Mouse (Mus musculus) liver, adult 2 months (tissue): Measurements from ENCODE around the gene Lepr. TPM values are rescaled to one million over a fixed set of nuclear protein-coding genes. Genes with fewer than 3 reads are reported as not detected.
"Not testable (repeated sequence)": the region's sequence is repeated elsewhere in the genome, so short reads cannot be mapped to it uniquely, and the experiment has no call there.

Experiments
- DNase-seq: peaks from one replicate; pipeline ENCODE4 v3.0.0-alpha.2; 2011; ENCODE audit warnings: low read depth, low spot score; ENCODE audit errors: extremely low read depth
- H3K27ac ChIP-seq: fragments of 200-500 bp; replicated peaks from 2 replicates; pipeline ENCODE4 v1.5.1; 2012; ENCODE audit warnings: low read depth, mild to moderate bottlenecking, control low read depth, inconsistent platforms, low read length; ENCODE audit not compliant: insufficient read depth
- H3K27me3 ChIP-seq: fragments of 200-500 bp; 2 replicates; pipeline ENCODE4 v1.6.1; 2012; ENCODE audit warnings: mild to moderate bottlenecking, moderate library complexity, low read length, inconsistent platforms; ENCODE audit not compliant: control insufficient read depth, insufficient read depth
- H3K36me3 ChIP-seq: fragments of 200-500 bp; 2 replicates; pipeline ENCODE4 v1.6.1; 2012; ENCODE audit warnings: low read length, inconsistent platforms; ENCODE audit not compliant: control insufficient read depth, insufficient read depth
- H3K4me1 ChIP-seq: fragments of 200-500 bp; 2 replicates; pipeline ENCODE4 v1.6.1; 2011; ENCODE audit warnings: low read length; ENCODE audit not compliant: control insufficient read depth, insufficient read depth
- H3K4me3 ChIP-seq: fragments of 200-500 bp; 2 replicates; pipeline ENCODE4 v1.5.1; 2011; ENCODE audit warnings: low read depth, mild to moderate bottlenecking, control low read depth, low read length, moderate library complexity; ENCODE audit not compliant: insufficient read depth
- H3K79me2 ChIP-seq: fragments of 200-500 bp; 2 replicates; pipeline ENCODE4 v1.6.1; 2012; ENCODE audit warnings: inconsistent platforms, mild to moderate bottlenecking, low read length, moderate library complexity; ENCODE audit not compliant: control insufficient read depth, insufficient read depth
- H3K9ac ChIP-seq: fragments of 200-500 bp; 2 replicates; pipeline ENCODE4 v1.6.1; 2012; ENCODE audit warnings: low read depth, mild to moderate bottlenecking, control low read depth, inconsistent platforms, low read length
- CTCF ChIP-seq: fragments of 200-500 bp; IDR thresholded peaks from 2 replicates; pipeline ENCODE4 v1.5.1; 2011; ENCODE audit warnings: low read depth, low read length, control low read depth
- POLR2A ChIP-seq: fragments of 200-500 bp; IDR thresholded peaks from 2 replicates; pipeline ENCODE4 v1.6.1; 2011; ENCODE audit warnings: low read length, control low read depth; ENCODE audit not compliant: insufficient read depth; ENCODE audit errors: extremely low read depth
- WGBS: fragments of 180-500 bp; shearing (Covaris S2); methylation state at CpG from one replicate; pipeline ENCODE4 v1.1.7; 2018; 5-methylcytosine and 5-hydroxymethylcytosine counted together
- polyA plus RNA-seq: library from polyadenylated mRNA; depleted of rRNA; stranded (reverse); fragments of >200 nt; gene quantifications from 2 replicates; pipeline ENCODE4 v1.2.3, GENCODE M21; 2012
- total RNA-seq: library from RNA; depleted of rRNA; stranded (reverse); fragments of >200 nt; gene quantifications from 2 replicates; pipeline ENCODE4 v1.2.3, GENCODE M21; 2014

Gene Lepr
- total and polyA plus RNA-seq, 2 experiments = 0.89 to 17.1 TPM

DNA sequence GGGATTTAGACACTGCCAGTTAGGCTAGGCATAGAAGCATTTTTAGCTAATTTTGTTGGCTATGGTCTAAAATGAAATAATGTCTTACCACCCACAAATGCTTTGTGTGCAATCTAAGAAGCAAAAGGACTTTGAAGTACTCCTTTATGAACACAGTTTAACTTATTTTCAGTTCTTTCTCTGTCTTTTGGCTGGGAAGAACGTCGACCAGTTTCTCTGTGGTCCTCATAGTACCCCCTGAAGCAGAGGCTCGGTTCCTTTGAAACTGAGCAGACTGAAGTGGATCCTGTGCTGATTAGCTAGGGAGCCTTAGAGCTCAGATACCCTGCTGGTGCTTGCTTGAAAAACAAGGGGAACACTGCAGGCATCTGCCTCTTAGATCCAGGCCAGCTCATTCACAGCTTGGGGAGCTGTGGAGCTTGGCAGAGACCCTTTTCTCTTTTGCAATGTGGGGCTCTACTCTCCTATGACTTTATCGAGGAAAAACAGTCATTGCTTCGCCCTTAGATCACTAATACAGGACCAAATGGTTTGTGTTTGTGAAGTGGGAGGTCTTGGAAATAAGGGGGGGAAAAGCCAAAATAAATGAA lies 1.9 kb downstream of the Lepr start:
- 38% methylated on average over 5 of the region's 5 CpGs for WGBS
- Histone ChIP-seq H3K4me1 (peaks cover 2% of the 10 kb centered on the region; the same call in 1 of the 2 replicates), H3K4me3 (no peak overlapping the region), H3K79me2 (no peaks in the 10 kb centered on the region), H3K27me3 (no peaks in the 10 kb centered on the region), H3K9ac (no peak overlapping the region), H3K36me3 (no peaks in the 10 kb centered on the region), H3K27ac (no peak overlapping the region)
- no peak for DNase-seq
- TF ChIP-seq POLR2A = no peak
- no peak for TF ChIP-seq CTCF

DNA sequence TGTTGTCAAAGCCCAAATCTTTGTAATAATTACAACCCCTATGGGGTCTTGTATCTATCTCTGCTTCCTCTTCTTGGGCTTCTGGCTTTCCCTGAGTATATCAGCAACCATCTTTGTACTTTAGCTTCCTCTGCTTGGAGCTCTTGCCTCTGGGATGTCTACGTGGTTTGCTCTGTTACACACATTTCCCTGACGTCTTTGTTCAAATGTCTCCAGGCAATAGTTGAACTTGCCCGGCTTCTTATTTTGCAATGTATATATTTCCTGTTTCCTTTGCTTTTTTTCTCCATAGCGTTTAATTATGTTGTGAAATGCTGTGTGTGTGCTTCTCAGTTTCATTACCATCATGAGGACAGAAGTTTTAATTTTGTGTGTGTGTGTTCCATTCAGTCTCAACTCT lies 4.5 kb downstream of the Lepr start:
- DNase-seq = peak; percentile 19
- TF ChIP-seq CTCF (no peak), POLR2A (no peak)
- H3K9ac ChIP-seq = no peak overlapping the region

DNA sequence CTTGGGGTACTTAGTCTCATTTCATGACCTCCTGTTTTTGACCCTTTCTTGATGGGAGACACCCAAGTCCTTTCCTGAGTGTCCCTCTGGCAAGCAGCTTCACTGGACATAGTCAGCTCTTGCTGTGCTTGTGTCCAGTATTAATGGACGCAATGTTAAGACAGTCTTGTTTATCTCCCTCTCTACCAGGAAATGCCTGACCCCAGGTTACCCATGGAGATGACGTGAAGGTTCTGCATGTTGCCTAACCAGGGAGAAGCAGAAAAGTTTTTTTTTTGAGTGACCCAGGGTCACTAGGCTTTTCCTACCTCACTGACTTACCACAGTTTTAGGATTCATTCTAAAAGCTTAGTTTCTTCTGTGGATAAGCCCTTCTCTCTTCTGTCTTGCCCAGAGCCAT lies 24.8 kb downstream of the Lepr start:
- Histone ChIP-seq H3K79me2 (no peaks in the 10 kb centered on the region), H3K4me1 (peaks cover 18% of the 10 kb centered on the region), H3K27ac (peak overlapping the region; percentile 95), H3K36me3 (0 out of 2 replicates have a peak, but pooled peaks cover 1% of the 10 kb centered on the region), H3K4me3 (no peak overlapping the region), H3K27me3 (no peaks in the 10 kb centered on the region), H3K9ac (no peak overlapping the region; the same call in 1 of the 2 replicates)
- 9% methylated on average over 2 of the region's 2 CpGs for WGBS
- DNase-seq = peak; percentile 80
- TF ChIP-seq POLR2A = no peak
- TF ChIP-seq CTCF = no peak

More for the DNA sequence above, 4.5 kb downstream of the Lepr start:
- no peaks in the 10 kb centered on the region for H3K4me1 ChIP-seq
- H3K27me3 ChIP-seq = no peaks in the 10 kb centered on the region
- H3K4me3 ChIP-seq = no peak overlapping the region
- no peak overlapping the region for H3K27ac ChIP-seq
- H3K79me2 ChIP-seq = no peaks in the 10 kb centered on the region
- 79% methylated on average over 4 of the region's 4 CpGs for WGBS
- H3K36me3 ChIP-seq = no peaks in the 10 kb centered on the region

DNA sequence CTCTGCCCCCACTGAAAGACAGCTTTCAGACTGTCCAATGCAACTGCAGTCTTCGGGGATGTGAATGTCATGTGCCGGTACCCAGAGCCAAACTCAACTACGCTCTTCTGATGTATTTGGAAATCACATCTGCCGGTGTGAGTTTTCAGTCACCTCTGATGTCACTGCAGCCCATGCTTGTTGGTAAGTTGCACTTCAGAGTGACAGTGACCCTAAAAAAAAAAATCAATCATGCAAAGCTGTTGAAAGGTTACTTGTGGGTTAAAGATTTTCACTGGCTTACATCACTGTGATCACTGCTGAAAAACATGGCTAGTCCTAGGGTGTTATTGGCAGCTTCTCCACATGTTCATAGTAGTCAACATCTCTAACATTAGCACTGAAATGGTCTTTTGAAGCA lies 28.3 kb downstream of the Lepr start:
- no peak overlapping the region; the same call in 1 of the 2 replicates for H3K27ac ChIP-seq
- peaks cover 18% of the 10 kb centered on the region for H3K4me1 ChIP-seq
- no peak for TF ChIP-seq CTCF
- TF ChIP-seq POLR2A = no peak
- H3K9ac ChIP-seq = no peak overlapping the region
- H3K27me3 ChIP-seq = no peaks in the 10 kb centered on the region
- H3K36me3 ChIP-seq = peaks cover 3% of the 10 kb centered on the region; the same call in 1 of the 2 replicates
- DNase-seq = peak; percentile 72
- WGBS = 28% methylated on average over 4 of the region's 4 CpGs
- no peak overlapping the region for H3K4me3 ChIP-seq
- H3K79me2 ChIP-seq = no peaks in the 10 kb centered on the region

DNA sequence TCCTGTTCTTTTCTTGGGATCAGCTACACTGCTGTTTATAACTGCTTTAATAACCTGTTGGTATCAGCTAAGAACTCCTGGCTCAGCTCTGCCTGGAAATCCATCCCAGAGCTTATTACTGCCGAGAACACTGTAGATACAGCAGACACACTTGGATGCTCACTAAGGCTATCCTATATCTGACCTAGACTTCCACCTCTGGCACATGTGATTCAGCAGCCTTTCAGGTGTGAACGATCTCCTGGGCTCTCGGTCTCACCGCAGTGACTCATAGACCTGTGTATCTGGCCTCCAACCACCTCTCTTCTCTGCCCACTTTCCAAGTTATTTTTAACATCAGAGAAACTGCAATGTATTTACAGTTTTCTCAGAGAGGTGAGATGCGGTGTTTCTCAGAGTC lies 43.3 kb downstream of the Lepr start:
- Histone ChIP-seq H3K4me3 (no peak overlapping the region), H3K9ac (no peak overlapping the region), H3K79me2 (no peaks in the 10 kb centered on the region), H3K27me3 (no peaks in the 10 kb centered on the region), H3K36me3 (no peaks in the 10 kb centered on the region), H3K4me1 (no peaks in the 10 kb centered on the region), H3K27ac (no peak overlapping the region)
- 91% methylated on average over 5 of the region's 5 CpGs for WGBS
- TF ChIP-seq POLR2A (no peak), CTCF (no peak)
- no peak for DNase-seq

DNA sequence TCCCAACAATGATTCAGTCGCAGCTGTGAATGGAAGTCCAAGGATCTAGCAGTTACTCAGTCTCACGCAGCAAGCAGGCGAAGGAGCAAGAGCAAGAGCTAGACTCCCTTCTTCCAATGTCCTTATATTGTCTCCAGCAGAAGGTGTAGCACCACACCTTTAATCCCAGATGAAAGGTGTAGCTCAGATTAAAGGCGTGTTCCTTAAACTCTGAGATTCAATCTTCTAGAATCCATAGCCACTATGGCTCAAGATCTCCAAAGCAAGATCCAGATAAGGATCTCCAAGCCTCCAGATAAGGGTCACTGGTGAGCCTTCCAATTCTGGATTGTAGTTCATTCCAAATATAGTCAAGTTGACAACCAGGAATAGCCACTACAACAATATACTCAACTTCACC lies 126.7 kb downstream of the Lepr start, which contains the start of gene B020004J07Rik:
TSS of gene B020004J07Rik (minus strand) at position 101 of the 400 bp plus-strand sequence.
- H3K9ac ChIP-seq, H3K79me2 ChIP-seq, DNase-seq, H3K27me3 ChIP-seq, H3K4me3 ChIP-seq, H3K36me3 ChIP-seq, H3K27ac ChIP-seq, H3K4me1 ChIP-seq: not testable (repeated sequence)
- WGBS = 88% methylated on average over 4 of the region's 4 CpGs
